Mouse (Mus musculus) cortical plate, adult 2 months (tissue): ENCODE data around the gene Trak1.

ENCODE experiments used
- CTCF ChIP-seq: fragments of 200-500 bp; IDR thresholded peaks from 2 replicates; pipeline ENCODE4 v1.5.1; 2011; ENCODE audit warnings: mild to moderate bottlenecking, control low read depth, low read length; ENCODE audit not compliant: insufficient read depth; ENCODE audit errors: extremely low read depth
- POLR2A ChIP-seq: fragments of 200-500 bp; IDR thresholded peaks from 2 replicates; pipeline ENCODE4 v1.6.1; 2011; ENCODE audit warnings: mild to moderate bottlenecking, low read length, control low read depth; ENCODE audit not compliant: insufficient read depth; ENCODE audit errors: extremely low read depth

DNA sequence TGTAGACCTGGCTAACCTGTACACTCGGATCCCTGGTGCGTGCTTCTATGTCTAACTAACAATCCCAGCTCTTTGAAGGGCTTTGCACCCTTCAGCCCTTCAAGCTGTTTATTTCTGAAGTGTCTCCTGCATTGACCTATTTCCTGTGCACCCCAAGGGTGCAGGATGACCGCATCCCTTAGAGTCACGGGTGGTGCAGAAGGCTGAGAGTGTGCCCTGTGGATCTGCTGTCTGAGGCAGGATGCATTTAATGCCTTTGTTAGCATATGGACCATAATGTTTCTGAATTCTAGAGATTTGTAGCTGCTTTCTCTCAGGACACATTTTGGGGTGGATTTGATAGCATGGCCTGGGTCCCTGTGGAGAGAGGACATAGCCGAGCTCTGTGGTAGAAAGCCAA is 129.6 kb downstream of the Trak1 start:
- TF ChIP-seq POLR2A (no peak), CTCF (no peak)
